Mouse (Mus musculus) layer of hippocampus, adult 18-20 months (tissue): ENCODE measurements around the gene Agpat4. TPM values are rescaled to one million over a fixed set of nuclear protein-coding genes. Genes with fewer than 3 reads are reported as not detected.

ENCODE experiments used
- DNase-seq, 2 experiments: peaks; one replicate each; pipeline ENCODE4 v3.0.0; 2022; ENCODE audit warnings: low spot score in 2 of 2
- total RNA-seq, 2 experiments: library from RNA; stranded (reverse); gene quantifications; 2 replicates each; pipeline ENCODE4 v1.2.3; 2021

The Agpat4 gene
- total RNA-seq, 2 experiments from 2014 or later: 71.2 to 74.9 TPM

- no peak for DNase-seq
Observed at GRCm38 (mm10) chr17:12182702-12183485, 64.4 kb downstream of the Agpat4 start.

GRCm38 (mm10) chr17:12184283-12184682 is 65.8 kb downstream of the Agpat4 start:
- DNase-seq: no peak

GRCm38 (mm10) chr17:12185855-12186254 is 67.4 kb downstream of the Agpat4 start:
- no peak for DNase-seq

- DNase-seq: no peak
Observed at GRCm38 (mm10) chr17:12186341-12186740, 67.8 kb downstream of the Agpat4 start.

- peak; percentile 68 to 88 for DNase-seq
Observed at GRCm38 (mm10) chr17:12187782-12188181, 69.3 kb downstream of the Agpat4 start.

GRCm38 (mm10) chr17:12195137-12195536 is 76.6 kb downstream of the Agpat4 start:
- no peak for DNase-seq

- no peak for DNase-seq
Observed at GRCm38 (mm10) chr17:12195604-12196003, 77.1 kb downstream of the Agpat4 start.

GRCm38 (mm10) chr17:12199933-12200332 is 81.4 kb downstream of the Agpat4 start:
- DNase-seq: no peak

GRCm38 (mm10) chr17:12201086-12201485 is 82.6 kb downstream of the Agpat4 start:
- DNase-seq: no peak

GRCm38 (mm10) chr17:12203414-12203897 is 85.0 kb downstream of the Agpat4 start:
- peak in 1 of 2 experiments; percentile 67 for DNase-seq

GRCm38 (mm10) chr17:12204246-12204645 is 85.7 kb downstream of the Agpat4 start:
- no peak for DNase-seq

- no peak for DNase-seq
Observed at GRCm38 (mm10) chr17:12204689-12205014, 86.1 kb downstream of the Agpat4 start.

- DNase-seq: no peak
Observed at GRCm38 (mm10) chr17:12205015-12205693, 86.7 kb downstream of the Agpat4 start.

- DNase-seq: no peak
Observed at GRCm38 (mm10) chr17:12205694-12206075, 87.2 kb downstream of the Agpat4 start.

- DNase-seq: no peak
Observed at GRCm38 (mm10) chr17:12206248-12206647, 87.7 kb downstream of the Agpat4 start.

- DNase-seq: no peak
Observed at GRCm38 (mm10) chr17:12207022-12207548, 88.6 kb downstream of the Agpat4 start.

- DNase-seq: no peak
Observed at GRCm38 (mm10) chr17:12209481-12209880, 91.0 kb downstream of the Agpat4 start.

- peak; percentile 75 to 91 for DNase-seq
Observed at GRCm38 (mm10) chr17:12210544-12211132, 92.1 kb downstream of the Agpat4 start.

GRCm38 (mm10) chr17:12211890-12212289 is 93.4 kb downstream of the Agpat4 start:
- DNase-seq: peak in 1 of 2 experiments; percentile 64

- peak in 1 of 2 experiments; percentile 55 for DNase-seq
Observed at GRCm38 (mm10) chr17:12212341-12212740, 93.8 kb downstream of the Agpat4 start.

- DNase-seq: no peak
Observed at GRCm38 (mm10) chr17:12213430-12213829, 94.9 kb downstream of the Agpat4 start.

GRCm38 (mm10) chr17:12216224-12216623 is 97.7 kb downstream of the Agpat4 start:
- peak in 1 of 2 experiments; percentile 17 for DNase-seq
